ENCODE assay signal across 12 mouse cellular contexts in genomic region chr4:105640793-105641192, GRCm38 (mm10).
DNase-seq lines count a peak whose midpoint lies in the region; ATAC-seq and TF ChIP-seq lines count a peak whose summit lies in the region.
"Had no signal": no experiment of that assay in that cellular context is flagged by ENCODE, and none has a peak within 500 bp of the region (broad histone marks: within the 10 kb centered on the region; RNA-seq: fewer than 3 reads in every experiment).

No protein-coding gene starts in this region.

- H3K4me3 ChIP-seq in liver, adult 2 months (ENCODE audit: insufficient read depth, low read depth, low read length): no peak overlapping the region
- no peak overlapping the region for H3K4me3 ChIP-seq in liver, embryonic 12.5 days
- H3K4me3 ChIP-seq: forebrain, embryonic 10.5 days; midbrain, embryonic 12.5 days had no signal

- no peaks in the 10 kb centered on the region for H3K79me2 ChIP-seq in liver, adult 2 months (ENCODE audit: control insufficient read depth, insufficient read depth, low read length)

- H3K27ac ChIP-seq in liver, adult 2 months (replicated peaks; ENCODE audit: insufficient read depth, low read depth, low read length): no peak overlapping the region
- H3K27ac ChIP-seq in liver, embryonic 12.5 days: no peak overlapping the region
- H3K27ac ChIP-seq: forebrain, embryonic 10.5 days; midbrain, embryonic 12.5 days had no signal

- 20% methylated on average over 4 of the region's 4 CpGs for WGBS in liver, adult 2 months
- WGBS in liver, embryonic 12.5 days (ENCODE audit: insufficient replicate concordance): 46% methylated on average over 4 of the region's 4 CpGs

- H3K9ac ChIP-seq in liver, adult 2 months (ENCODE audit: low read depth, low read length): no peak overlapping the region
- no peak overlapping the region for H3K9ac ChIP-seq in liver, embryonic 12.5 days
- H3K9ac ChIP-seq: midbrain, embryonic 12.5 days had no signal

- no peak for TF ChIP-seq POLR2A in liver, adult 2 months (IDR thresholded peaks at IDR 0.05; ENCODE audit: extremely low read depth, insufficient read depth, low read length)

- H3K9me3 ChIP-seq in liver, embryonic 12.5 days (replicated peaks): no peaks in the 10 kb centered on the region
- H3K9me3 ChIP-seq: forebrain, embryonic 10.5 days; midbrain, embryonic 12.5 days had no signal

- no peak for TF ChIP-seq CTCF in liver, adult 2 months (IDR thresholded peaks at IDR 0.05; ENCODE audit: low read depth, low read length)

- peaks cover 10% of the 10 kb centered on the region for H3K4me1 ChIP-seq in liver, adult 2 months (ENCODE audit: control insufficient read depth, insufficient read depth, low read length)
- H3K4me1 ChIP-seq in liver, embryonic 12.5 days: no peaks in the 10 kb centered on the region
- H3K4me1 ChIP-seq: midbrain, embryonic 12.5 days had no signal

- no peaks in the 10 kb centered on the region for H3K27me3 ChIP-seq in liver, adult 2 months (ENCODE audit: control insufficient read depth, insufficient read depth, low read length)
- H3K27me3 ChIP-seq in liver, embryonic 12.5 days (replicated peaks): no peaks in the 10 kb centered on the region
- H3K27me3 ChIP-seq: midbrain, embryonic 12.5 days had no signal

- peak; percentile 13 for DNase-seq in embryo, embryonic 11 days
- DNase-seq in embryo, embryonic 9.5 days (ENCODE audit: extremely low spot score): no peak
- peak; percentile 94 for DNase-seq in liver, adult 2 months (ENCODE audit: extremely low read depth, low read depth, low spot score)
- DNase-seq in brain, adult 2 months (ENCODE audit: low read depth, low spot score): peak; percentile 47
- peak; percentile 62 for DNase-seq in lung, postnatal 14 days
- no peak for DNase-seq in right cerebral cortex, postnatal 25 days
- DNase-seq in frontal cortex, postnatal 14 days (ENCODE audit: low spot score in 2 of 2): no peak
- DNase-seq: cerebellum, postnatal 10 days; retina, postnatal 1 day had no signal

- H3K36me3 ChIP-seq in liver, adult 2 months (ENCODE audit: control insufficient read depth, insufficient read depth, low read length): no peaks in the 10 kb centered on the region
- H3K36me3 ChIP-seq in liver, embryonic 12.5 days: no peaks in the 10 kb centered on the region
- H3K36me3 ChIP-seq: forebrain, embryonic 10.5 days; midbrain, embryonic 12.5 days had no signal

- no peak for ATAC-seq in liver, embryonic 12.5 days

- H3K4me2 ChIP-seq in liver, embryonic 12.5 days: no peak overlapping the region
- H3K4me2 ChIP-seq: midbrain, embryonic 12.5 days had no signal

Comparison
In these comparisons a context has a peak if more than half of its experiments do, and no peak if none do; other contexts are left out.
1. DNase-seq: peak in embryo, embryonic 11 days (single experiment), liver, adult 2 months (single experiment), brain, adult 2 months (single experiment) and lung, postnatal 14 days (single experiment); none in embryo, embryonic 9.5 days (single experiment), right cerebral cortex, postnatal 25 days (single experiment) and frontal cortex, postnatal 14 days (0 of 2).